Mouse (Mus musculus) neural tube, embryonic 10.5 days (tissue): ENCODE measurements around the gene Cacnb3.
A peak's percentile ranks its signal among the peaks of the same experiment; 100 is the strongest.
"Not testable (repeated sequence)": the region's sequence is repeated elsewhere in the genome, so short reads cannot be mapped to it uniquely, and the experiment has no call there.

ENCODE experiments used
- DNase-seq: peaks from one replicate; pipeline ENCODE4 v3.0.0-alpha.2; 2017; ENCODE audit warnings: low spot score; ENCODE audit errors: extremely low spot score

The Cacnb3 gene

DNA sequence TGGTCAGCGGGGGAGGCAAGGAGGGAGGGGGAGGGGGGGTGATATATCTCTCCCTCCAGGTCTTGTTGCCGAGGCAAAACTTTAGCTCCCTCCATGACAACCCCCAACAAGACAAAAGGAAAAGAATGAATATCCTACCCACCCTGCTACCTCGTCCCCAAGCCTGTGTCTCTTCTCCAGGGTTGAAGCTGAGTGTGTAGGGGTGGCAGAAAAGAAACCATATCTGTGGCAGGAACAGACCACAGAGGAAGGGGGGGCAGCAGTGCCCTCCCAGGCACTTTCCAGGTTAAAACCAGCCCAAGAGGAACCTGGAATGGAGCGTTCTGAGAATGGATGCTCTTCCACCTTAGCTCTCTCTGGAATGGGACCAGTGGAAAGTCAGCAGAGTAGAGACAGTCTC, at the start of gene Cacnb3:
Gene Cacnb3, plus strand, starts transcription at position 301 of the 400 bp plus-strand sequence.
- no peak for DNase-seq

DNA sequence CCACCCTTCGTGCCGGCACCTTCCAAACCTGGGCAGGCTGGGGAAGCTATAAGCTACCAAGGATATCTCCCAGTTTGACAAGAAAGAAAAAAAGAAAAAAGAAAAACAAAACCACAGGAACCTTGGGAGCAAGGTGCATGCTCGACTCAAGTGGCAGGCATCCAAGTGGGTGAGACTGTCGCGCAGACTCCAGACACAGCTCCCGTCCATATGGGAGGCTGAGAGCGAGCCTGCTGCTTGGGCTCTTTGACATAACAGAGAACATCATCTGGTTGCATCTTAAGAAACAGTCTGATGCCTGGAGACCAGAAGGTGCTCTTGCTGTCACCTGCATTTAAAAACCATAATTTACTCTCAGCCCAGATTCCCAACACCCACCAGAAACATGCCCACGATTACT, 48.2 kb upstream of the Cacnb3 start:
- no peak for DNase-seq

DNA sequence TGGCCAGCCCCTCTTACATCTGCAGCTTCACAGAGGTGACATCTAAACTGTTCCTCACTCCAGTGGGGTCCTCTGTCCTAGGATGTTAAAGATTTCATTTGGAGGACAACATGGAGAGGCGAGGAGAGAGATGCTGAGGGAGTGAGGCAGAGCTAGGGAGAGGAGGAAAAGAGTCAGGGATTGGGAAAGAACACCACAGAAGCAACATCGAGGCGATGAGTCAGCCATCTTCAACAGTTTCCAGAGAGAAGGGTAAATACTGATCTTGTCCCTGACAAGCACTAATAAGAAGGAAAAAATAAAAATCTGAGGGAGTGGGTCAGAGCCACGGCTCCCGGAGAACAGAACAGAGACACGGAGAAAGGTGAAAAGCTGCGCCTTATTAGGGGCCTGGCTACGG, 47.6 kb upstream of the Cacnb3 start:
- no peak for DNase-seq

DNA sequence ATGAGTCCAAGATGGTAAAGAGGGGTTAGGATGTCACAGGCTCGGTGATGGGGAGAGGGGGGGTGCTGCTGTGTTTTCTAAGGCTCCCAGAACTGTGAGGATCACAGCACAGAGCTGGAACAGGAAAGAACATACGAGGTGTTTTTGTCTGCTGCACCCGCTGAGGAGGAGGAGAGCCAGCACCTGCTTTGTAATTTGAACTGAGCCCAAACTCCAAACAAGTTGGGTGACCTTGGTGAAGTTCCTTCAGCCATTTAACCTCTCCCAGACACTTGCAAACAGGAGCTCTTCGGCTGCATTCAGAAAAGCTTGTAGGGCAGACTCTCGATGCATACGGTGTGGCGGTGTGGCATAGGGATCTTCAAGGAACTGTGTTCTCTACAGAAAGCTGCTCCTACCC, 45.2 kb upstream of the Cacnb3 start:
- no peak for DNase-seq

DNA sequence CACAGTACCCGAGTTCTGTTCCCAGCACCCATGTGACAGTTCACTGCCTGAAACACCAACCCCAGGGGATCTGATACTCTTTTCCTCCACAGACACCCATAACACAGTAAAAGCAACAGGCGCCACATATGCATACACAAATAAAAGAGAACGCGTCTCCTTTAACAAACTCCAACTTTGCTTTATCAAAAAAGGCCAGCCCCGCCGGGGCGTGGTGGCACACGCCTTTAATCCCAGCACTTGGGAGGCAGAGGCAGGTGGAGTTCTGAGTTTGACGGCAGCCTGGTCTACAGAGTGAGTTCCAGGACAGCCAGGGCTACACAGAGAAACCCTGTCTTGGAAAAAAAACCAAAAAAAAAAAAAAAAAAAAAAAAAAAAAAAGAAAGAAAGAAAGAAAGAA, 44.5 kb upstream of the Cacnb3 start:
- DNase-seq: not testable (repeated sequence)

DNA sequence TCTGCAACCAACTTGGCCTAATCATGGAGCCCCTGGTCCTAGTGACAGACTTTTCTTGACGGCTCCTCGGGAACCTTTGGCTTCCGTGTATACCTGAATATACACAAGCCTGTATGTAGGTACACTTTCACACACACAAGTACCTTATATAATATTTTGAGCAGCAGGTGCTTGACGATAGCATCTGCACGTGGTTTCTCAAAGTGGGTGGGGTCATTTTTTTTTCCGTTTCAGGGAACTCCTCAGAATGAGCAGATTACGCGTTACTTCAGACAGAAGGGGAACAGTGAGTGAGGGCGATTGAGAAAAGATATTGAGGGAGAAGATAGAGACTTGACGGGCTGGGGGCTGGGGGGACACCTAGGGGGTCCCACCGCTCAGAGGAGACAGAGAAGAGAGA, 42.9 kb upstream of the Cacnb3 start:
- DNase-seq: no peak

DNA sequence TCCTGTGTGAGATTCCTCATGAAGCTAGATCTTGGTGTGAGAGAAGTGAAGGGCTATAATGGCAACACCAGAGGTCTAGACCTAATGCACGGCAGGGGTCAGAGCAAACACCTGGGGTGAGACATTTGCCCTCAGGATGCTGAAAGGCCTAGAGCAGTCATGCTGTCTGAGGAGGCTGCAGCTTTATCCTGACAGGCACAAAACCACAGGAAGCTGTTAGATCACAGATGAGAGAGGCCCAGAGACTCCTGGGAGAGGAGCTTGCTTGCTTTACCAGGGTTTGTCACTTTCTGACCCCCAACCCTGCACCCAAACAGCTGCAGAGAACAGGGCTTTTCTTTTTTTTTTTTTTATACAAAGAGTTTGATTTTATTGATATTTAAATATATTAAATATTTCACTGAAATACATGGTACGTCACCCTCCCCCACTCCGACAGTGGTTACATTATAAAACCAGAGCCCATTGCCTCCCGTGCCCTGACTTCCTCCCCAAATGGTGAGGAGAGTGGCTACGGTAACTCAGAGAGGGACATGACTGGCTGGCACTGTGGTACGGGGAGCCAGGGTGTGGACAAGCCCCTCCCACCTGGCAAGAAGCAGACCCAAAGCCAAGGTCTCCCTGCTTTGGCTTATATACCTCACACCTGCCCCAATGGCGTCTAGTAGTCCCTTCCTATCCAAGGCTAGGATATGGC, 40.9 kb upstream of the Cacnb3 start:
- no peak for DNase-seq

DNA sequence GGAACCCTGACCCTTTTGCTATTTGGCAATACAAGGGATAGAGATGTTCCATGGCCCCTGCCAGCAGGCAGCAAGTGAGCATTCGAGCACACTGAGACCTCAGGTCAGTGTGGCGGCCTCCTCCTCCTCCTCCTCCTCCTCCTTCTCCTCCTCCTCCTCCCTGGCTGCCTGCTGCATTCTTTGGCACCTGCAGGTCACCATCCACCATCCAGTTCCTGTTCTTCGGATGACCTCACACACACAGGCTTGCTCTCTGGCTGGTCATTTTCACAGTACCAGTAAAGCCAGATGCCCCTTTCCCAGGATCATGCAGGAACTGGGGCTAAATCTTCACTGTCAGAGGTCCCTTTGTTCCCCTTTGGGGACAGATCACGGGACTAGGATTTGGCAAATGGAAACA, 39.2 kb upstream of the Cacnb3 start:
- no peak for DNase-seq

DNA sequence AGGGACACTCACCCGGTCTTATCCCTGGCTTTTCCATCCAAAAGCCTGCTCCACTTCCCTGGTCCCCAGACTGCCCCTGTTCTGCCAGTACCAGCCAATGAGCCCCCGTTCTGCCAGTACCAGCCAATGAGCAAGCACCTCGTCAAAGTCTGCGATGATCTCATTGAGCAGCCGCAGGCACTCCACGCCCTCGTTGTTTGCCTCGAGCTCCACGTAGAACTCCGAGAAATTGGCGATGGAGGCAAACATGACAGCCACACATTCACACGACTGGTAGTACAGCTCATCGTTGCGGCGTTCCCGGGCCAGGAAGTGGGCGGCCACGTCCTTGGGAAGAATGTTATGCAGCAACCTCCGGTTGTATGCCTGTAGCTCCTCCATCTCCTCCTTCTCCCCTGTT, 36.4 kb upstream of the Cacnb3 start:
- no peak for DNase-seq

DNA sequence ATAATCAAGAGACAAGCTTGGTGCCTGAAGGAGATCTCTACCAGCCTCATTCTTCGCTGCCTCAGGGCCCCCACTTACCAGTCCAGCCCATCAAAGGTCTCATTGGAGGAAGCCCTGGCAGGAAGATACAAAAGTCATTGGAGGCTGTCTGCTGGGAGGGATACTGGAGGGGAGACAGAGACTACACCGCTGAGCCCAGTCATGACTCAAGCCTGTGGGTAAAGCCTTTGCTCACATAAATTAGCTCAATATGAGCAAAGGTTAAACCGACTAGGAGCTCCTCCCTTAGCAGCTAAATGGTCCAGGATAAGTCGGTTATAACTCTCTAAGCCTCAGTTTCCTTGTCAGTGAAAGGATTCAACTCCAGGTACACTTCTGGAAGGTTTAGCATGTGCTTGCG, 35.6 kb upstream of the Cacnb3 start:
- DNase-seq: no peak

DNA sequence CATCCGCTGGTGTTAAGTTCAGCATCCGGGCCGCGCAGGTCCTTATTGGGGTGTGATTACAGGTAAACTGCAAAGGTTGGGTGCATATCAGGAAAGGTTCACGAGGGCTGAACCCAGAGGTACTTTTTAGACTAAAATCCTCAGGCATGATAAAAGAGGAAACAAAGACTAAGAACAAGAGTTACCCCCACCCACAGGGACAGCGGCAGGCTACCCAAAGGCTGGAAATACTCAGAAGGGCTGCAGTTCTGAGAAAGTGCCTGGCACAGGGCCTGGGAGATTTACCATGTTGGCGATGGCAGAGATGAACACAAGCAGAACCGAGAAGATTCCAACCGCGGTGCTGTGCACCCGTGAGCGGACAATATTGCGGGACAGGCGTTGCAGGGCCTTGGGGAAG, 34.0 kb upstream of the Cacnb3 start:
- DNase-seq: no peak

DNA sequence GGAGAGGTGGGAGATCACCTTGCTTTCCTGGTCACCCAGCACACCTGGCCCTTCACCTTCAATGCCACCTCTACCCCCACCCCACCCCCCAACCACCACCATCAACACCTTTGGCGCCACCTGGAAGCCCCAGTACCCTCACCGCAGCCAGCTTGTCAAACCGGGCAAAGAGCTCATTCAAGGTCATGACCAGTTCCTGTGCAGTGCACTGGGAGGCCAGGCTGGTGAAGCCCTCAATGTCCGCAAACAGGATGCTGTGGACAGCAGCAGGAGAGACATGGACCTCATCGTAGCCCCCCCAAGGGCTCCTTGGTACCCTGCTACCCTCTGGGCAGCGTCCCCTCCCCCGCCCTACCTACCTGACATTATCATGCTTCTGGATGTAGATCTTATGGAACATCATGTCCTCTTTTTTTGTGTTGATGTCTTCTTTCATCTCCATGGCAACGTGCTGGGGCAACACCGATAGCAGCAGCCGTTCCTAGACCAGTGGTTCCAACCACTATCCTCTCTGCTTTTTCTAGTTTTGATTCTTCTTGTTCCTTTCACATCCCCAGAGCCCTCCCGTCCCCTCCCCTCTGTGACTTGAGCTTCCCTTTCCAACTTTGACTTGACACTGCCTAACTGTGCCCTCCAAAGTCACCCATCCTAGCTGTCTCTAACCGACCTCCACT, 30.5 kb upstream of the Cacnb3 start:
- DNase-seq: no peak

DNA sequence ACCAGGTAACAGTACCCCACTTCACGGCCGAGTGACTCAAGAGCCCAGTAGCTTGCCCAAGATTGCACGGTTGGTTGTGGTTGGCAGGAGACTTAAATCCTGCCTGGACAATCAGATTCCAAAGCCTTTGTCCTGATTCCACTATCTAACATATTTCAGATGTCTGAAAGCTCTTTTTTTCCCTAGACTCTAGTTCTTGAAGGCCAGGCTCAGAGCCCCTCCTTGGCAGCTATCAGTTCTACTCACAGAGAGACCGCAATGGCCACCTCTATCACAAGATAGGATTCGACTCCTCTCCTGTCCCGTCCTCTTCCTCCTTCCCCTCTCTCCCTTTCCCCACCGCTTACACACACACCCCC, 28.8 kb upstream of the Cacnb3 start:
- DNase-seq: no peak

DNA sequence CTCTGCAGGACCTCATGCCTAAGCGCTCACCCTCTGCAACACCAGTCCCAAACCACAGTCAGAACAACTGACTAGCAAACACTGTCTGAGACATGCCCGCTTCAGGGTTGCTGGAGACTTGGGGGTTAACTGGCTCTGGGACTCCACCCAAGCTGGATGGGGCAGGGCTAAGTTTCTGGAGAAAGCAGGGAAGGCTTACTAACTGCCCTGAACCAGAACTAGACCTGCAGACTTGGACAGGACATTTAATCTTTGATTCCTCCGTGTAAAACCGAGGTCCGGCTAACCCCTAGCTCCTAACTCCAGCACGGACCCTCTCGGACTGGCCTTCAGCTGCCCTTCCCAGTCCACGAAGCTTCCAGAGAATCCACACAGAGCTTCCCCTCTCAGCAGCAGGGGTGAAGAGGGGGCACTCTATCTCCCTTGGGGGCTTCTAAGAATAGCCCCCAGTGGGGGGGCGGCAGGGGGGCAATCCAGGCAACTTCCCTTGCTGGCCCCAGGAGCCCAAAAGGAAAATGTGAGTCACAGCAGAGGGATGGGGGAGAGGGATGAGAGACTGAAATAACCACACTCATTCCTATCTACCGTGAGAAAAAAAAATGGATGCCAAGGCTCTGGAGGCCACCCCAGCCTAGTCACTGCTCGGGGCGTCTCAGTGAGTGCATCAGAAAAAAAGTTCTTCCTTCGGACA, 28.3 kb upstream of the Cacnb3 start:
- no peak for DNase-seq

DNA sequence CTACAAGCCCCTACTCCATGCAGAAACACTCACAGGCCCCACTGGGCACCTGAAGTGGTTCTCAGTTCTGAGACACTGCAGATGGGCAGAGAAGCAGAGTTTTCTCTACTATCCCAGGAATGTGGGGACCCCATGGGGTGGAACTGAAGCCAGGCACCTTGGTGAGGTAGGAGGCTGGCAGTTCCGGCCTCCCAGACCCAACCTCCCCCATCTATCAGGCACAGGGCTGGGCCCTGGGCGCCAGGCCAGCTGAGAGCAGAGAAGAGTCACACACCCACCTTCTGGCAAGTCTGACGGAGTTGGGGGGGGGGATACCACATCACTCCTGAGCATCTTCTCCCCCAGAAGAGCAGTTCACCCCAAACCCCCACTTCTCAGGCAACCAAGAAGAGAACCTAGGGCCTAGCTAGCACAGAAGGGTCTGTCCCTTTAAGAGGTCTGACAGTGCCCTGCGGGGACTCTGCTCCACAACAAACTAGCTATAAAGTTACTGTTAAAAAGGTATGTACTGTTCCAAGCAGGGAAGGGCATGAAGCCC, 27.6 kb upstream of the Cacnb3 start:
- no peak for DNase-seq

DNA sequence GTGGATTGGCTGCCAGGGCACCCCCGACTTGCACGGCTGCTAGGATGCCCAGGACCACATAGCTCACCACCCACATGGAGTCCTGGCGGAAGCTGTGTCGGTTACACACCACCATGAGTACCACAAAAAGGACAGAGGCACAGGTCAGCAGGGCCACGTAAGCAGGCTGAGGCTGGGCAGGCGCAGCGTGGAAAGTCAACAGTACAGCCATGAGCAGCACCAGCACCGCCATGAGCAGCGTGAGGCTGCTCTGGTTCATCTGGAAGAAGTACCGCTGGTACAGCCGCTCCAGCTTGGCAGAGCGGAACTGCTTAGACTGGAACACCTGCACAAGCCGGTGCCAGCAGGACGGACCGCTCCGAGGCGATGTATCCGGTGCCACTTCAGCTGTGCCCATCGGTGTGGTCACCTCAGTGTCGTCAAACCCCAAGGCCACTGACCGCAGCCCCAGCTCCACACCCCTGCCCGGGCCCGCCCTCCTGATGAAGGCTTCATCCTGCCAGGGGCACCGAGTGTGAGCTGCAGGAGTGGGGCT, 26.5 kb upstream of the Cacnb3 start:
- DNase-seq: no peak

DNA sequence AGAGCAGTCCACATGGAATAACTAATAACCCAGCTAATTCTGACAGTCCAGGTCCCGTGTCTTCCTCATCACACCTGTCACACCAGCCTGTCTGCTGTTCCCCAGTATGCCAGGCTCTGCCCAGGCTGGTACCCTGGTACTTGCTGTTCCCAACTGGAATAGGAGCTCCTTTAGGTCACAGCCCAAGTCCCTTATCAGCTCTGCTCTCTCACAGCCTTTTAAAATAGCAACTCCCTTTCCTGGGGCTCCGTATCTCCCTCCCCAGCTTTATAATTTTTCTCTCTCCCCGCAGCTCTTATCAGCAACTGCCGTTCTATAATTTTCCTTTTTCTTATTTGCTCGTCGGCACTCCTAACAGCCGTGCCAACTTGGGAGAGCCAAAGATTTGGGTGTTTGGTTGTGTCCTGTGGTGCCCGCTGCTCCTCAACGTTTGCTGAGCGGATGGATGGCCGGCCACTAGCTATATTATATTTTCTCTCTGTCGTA, 24.5 kb upstream of the Cacnb3 start:
- DNase-seq: no peak

DNA sequence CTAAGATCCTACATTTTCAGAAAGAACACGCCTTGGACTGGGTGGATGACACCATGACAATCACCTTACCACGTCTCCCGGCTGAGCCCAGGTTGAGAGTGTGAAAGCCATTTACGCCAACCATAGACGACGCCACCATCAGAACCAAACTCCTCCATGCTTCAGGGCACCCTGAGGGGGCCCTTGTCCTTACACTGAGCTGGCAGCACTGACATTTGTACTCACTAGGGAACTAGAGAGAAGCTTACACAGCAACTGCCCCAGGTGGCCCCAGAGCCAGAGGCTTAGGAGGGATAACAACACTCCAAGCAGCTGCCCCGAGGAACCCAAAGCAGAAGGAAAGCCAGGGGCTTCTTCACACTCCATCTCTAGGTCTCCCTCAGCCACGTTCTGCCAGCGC, 23.9 kb upstream of the Cacnb3 start:
- DNase-seq: no peak

DNA sequence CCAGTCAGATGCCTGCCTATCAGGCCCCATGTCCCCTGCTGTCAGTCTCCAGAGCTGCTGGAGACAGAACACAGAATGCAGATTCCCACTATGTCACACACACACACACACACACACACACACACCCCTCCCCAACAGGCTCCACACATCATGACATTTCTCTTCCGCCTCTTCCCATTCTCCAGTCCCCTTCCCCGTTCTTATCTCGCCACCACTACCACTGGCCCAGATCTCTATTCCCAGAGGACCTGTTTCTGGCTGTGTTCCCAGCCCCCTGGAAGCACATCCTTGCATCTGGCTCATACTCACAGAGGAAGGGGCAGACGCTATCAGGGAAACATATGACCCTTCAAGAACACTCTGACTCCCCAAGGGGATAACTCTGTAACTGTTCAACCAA, 23.1 kb upstream of the Cacnb3 start:
- no peak for DNase-seq

DNA sequence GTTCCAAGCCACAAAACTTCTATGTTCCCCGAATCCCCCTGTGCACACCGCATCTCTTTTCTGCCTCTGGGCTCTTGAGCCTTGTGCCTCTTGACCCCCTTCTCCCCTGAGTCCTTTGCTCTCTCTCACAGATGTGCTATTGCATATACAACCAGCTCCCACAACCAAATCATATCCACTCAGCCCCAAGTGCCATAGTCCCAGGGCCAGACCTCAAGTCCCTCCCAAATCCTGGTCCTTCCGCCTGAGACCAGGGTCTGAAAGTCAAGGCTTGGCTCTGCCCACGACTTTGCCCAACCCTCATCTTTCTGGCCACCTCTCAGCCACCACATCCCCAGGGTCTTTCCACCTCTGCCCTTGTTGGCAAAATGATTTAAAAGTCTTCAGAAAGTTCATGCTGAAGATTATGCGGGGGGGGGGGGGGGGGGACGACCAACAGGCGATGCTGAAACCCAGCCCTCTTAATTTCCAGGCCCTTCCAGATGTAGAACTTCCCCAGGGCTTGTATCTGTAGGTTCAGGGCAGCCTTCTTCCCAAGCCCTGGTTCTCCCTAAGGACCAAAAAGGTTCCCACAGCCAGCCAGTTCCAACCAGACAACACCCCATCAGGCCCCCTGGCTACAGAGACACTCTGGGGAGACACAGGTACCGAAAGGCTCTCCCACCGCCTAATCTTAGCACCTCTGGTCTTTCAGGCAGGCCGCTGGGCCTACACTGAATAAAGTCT, 22.4 kb upstream of the Cacnb3 start:
- DNase-seq: no peak

DNA sequence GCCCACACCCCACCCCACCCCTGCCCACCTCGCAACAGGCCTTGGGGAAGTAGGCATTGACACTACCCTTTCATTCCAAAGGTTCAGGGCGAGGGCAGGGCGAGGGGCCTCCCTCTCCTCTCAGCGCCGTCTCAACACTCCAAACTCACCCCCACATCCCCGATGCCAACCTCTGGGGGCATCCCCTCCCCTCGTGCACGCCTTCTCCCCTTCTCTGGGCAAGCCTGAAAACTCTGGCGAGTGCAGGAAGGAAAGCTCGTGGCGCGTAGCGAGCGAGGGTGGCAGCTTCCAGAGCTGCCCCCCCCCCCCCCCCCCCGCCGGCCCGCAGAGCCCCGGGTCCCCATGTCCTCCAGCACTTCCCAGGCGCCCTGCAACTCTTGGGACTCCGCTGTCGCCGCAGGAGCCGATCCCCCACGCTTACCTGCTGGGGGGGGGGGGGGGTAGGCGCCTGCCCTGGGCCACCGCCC, 21.8 kb upstream of the Cacnb3 start:
- peak; percentile 61 for DNase-seq
